Mouse (Mus musculus) spleen, adult 10 weeks (tissue): Measurements from ENCODE around the gene Psmc5. TPM values are rescaled to one million over a fixed set of nuclear protein-coding genes. Genes with fewer than 3 reads are reported as not detected.

Experiments used
- polyA plus RNA-seq: library from polyadenylated mRNA; stranded (reverse); fragments of 350-450 nt; fragmentation: Illumina TruSeq; extraction: RNeasy Lipid Tissue Mini Kit (QIAGEN cat#74804); gene quantifications from one replicate; pipeline ENCODE4 v1.2.3, GENCODE M21; 2015; ENCODE audit warnings: low replicate concordance; ENCODE audit not compliant: insufficient read depth

Gene Psmc5
- 94.7 TPM for polyA plus RNA-seq

GRCm38 (mm10) chr11:106255685-106256451, at the start of gene Psmc5, which contains the start of gene Ftsj3:
TSS of gene Psmc5 (plus strand) at chr11:106256154.
TSS of gene Ftsj3 (minus strand) at chr11:106256079.

GRCm38 (mm10) chr11:106215927-106216729, 39.8 kb upstream of the Psmc5 start, which contains the start of gene Ccdc47:
TSS of gene Ccdc47 (minus strand) at chr11:106216344.

DNA sequence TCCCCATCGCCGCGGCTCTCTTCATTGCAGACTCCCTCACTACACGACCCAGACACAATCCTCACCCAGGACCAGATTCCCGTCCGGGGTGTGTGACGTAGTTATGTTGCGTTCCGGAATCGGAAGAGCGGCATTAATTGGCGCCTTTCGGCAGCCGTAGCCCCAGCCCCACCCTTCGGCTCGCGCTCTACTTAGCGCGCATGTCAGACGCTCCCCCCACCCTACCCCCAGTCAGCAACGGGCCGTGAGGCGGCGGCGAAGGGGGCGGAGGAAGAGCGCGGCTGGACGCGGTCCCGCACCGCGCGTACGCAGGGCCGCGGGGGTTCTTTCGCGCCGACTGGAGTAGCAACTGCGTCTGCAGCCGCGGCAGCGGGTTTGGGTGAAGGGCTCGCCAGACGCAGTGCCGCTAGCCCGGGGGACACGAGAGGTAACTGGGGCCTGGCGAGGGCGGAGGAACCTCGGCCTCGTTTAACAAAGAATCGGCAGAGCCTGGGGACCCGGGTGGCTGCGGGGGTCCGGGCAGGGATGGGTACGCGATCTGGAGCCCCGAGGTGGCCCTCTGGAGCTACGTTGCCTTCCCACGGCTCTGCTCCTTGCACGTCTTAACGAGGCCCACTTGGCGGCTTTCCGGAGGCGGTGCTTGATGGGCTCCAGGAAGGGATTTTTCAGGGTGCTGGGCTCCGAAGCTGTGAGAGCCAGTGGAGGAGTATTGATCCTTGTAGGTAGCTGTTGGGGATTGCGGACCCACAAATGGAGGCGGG, 39.0 kb upstream of the Psmc5 start, which contains the start of gene Ddx42:
TSS of gene Ddx42 (plus strand) at position 197 of the 761 bp plus-strand sequence.

DNA sequence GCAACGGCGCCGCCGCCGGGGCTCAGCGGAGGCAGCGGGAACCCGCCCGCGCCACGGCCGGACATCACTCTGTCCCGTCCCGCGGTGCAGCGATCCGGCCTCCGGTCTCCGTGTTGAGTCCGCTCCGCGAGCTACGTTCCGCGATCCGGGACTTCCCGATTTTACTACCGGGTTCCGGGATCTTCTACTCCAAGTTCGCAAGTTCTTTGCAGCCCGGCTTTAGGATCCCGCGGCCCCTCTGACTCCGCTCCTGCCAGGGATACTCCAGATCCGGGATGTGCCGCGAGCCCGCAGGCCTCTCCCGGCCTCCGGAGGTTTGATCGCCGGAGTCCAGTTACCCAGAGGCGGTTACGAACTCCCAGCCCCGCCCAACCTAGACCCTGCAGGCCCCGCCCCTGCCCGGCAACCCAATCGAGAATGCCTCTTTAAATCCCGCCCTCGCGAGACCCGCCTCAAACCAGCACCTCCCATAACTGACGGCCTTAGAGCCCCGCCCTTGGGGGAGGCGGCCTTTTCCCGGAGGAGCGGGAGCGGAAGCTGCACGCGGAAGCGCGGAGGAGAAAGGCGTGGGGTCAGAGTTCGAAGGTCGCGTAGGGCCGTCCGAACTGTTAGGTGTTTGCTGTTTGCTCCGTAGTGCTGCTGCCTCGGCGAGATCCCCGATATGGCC, 16.8 kb downstream of the Psmc5 start, which contains the start of gene Smarcd2:
TSS of gene Smarcd2 (minus strand) at position 329 of the 667 bp plus-strand sequence.

DNA sequence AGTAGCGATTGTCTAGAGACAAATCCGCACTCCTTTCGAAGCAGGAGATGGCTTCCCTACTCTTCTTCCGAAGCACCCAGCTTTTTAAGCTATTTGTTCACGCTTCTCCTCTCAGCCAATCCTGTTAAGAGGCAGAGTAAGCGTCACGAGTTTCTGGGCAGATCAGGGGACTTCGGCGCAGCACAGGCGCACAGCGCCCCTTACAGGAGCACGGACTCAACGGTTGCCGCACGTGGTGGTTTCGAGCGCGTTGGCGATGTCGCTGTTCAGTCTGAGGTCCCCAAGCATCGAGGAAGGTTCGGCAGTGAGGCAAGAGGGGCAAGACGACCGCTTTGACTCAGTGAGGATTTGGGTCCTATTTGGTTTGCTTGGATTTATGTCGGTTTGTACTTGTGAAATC, 20.5 kb downstream of the Psmc5 start, which contains the start of gene Tcam1:
TSS of gene Tcam1 (plus strand) at position 219 of the 400 bp plus-strand sequence.

GRCm38 (mm10) chr11:106301765-106302164, 45.8 kb downstream of the Psmc5 start, which contains the start of gene Gh:
TSS of gene Gh (minus strand) at chr11:106301865.

Other genes starting within 250 kb of the Psmc5 start
- gene Kcnh6, start 248.0 kb upstream of the Psmc5 start, polyA plus RNA-seq, result not detected
- 67.7 TPM for gene Dcaf7, start 219.3 kb upstream of the Psmc5 start, polyA plus RNA-seq
- gene Taco1, start 190.1 kb upstream of the Psmc5 start, polyA plus RNA-seq, result 15.3 TPM
- 60.8 TPM for gene Map3k3, start 171.5 kb upstream of the Psmc5 start, polyA plus RNA-seq
- gene Gm10840, start 95.3 kb upstream of the Psmc5 start, polyA plus RNA-seq, result not detected
- gene Limd2, start 95.3 kb upstream of the Psmc5 start, polyA plus RNA-seq, result 322 TPM
- gene Strada, start 54.0 kb upstream of the Psmc5 start, polyA plus RNA-seq, result 35.5 TPM
- gene Ccdc47, start 39.8 kb upstream of the Psmc5 start, polyA plus RNA-seq, result 113 TPM
- gene Ddx42, start 39.2 kb upstream of the Psmc5 start, polyA plus RNA-seq, result 89.4 TPM
- gene Ftsj3, start 75 bp upstream of the Psmc5 start, polyA plus RNA-seq, result 75.9 TPM
- 94.5 TPM for gene Smarcd2, start 16.8 kb downstream of the Psmc5 start, polyA plus RNA-seq
- 0.26 TPM for gene Tcam1, start 20.5 kb downstream of the Psmc5 start, polyA plus RNA-seq
- gene Gh, start 45.7 kb downstream of the Psmc5 start, polyA plus RNA-seq, result 1.0 TPM
- gene Cd79b, start 58.6 kb downstream of the Psmc5 start, polyA plus RNA-seq, result 960 TPM
- gene Scn4a, start 97.1 kb downstream of the Psmc5 start, polyA plus RNA-seq, result 6.6 TPM
- 0.33 TPM for gene Prr29, start 109.3 kb downstream of the Psmc5 start, polyA plus RNA-seq
- gene Icam2, start 131.9 kb downstream of the Psmc5 start, polyA plus RNA-seq, result 103 TPM
- 17.4 TPM for gene Ern1, start 231.7 kb downstream of the Psmc5 start, polyA plus RNA-seq